Mouse (Mus musculus) intestine, postnatal 0 days (tissue): Measurements from ENCODE around the gene Syne1. TPM values are rescaled to one million over a fixed set of nuclear protein-coding genes. Genes with fewer than 3 reads are reported as not detected.
A peak's percentile ranks its signal among the peaks of the same experiment; 100 is the strongest.

Experiments
- ATAC-seq: fragments of 200-750 bp; cut with Nextera tagmentation; 2 replicates; pipeline ENCODE4 v1.8.0; 2017; ENCODE audit warnings: mild to moderate bottlenecking, moderate TSS enrichment, moderate library complexity
- H3K27ac ChIP-seq: fragments of 300-500 bp; sonication (generic); 2 replicates; pipeline ENCODE4 v1.5.1; 2014; ENCODE audit warnings: mild to moderate bottlenecking, low read depth, low read length, moderate library complexity
- H3K27me3 ChIP-seq: fragments of 300-500 bp; sonication (generic); replicated peaks from 2 replicates; pipeline ENCODE4 v1.6.1; 2014; ENCODE audit warnings: low read length, mixed read lengths; ENCODE audit not compliant: control insufficient read depth, insufficient read depth
- H3K36me3 ChIP-seq: fragments of 300-500 bp; sonication (generic); 2 replicates; pipeline ENCODE4 v1.6.1; 2014; ENCODE audit warnings: mild to moderate bottlenecking, moderate library complexity; ENCODE audit not compliant: control insufficient read depth, insufficient read depth
- H3K4me1 ChIP-seq: fragments of 300-500 bp; sonication (generic); replicated peaks from 2 replicates; pipeline ENCODE4 v1.6.1; 2014; ENCODE audit warnings: antibody characterized with exemption, low read length, mixed read lengths; ENCODE audit not compliant: control insufficient read depth, insufficient read depth
- H3K4me2 ChIP-seq: fragments of 300-500 bp; sonication (generic); replicated peaks from 2 replicates; pipeline ENCODE4 v1.6.1; 2014; ENCODE audit warnings: low read depth, mild to moderate bottlenecking, moderate library complexity
- H3K4me3 ChIP-seq: fragments of 300-500 bp; sonication (generic); 2 replicates; pipeline ENCODE4 v1.5.1; 2014; ENCODE audit warnings: low read depth, low read length
- H3K9ac ChIP-seq: fragments of 300-500 bp; sonication (generic); 2 replicates; pipeline ENCODE4 v1.6.1; 2014; ENCODE audit warnings: mild to moderate bottlenecking, low read depth, low read length
- H3K9me3 ChIP-seq: fragments of 300-500 bp; sonication (generic); 2 replicates; pipeline ENCODE4 v1.6.1; 2016; ENCODE audit warnings: mixed run types; ENCODE audit not compliant: control insufficient read depth
- CTCF ChIP-seq: sonication (generic); IDR thresholded peaks from 2 replicates; pipeline ENCODE4 v1.5.1; 2016; ENCODE audit warnings: low read depth, mild to moderate bottlenecking, control low read depth, antibody characterized with exemption, moderate library complexity
- WGBS: fragments of 180-500 bp; shearing (Covaris S2); extraction: QIAGEN DNeasy Blood & Tissue Kit; methylation state at CpG from one replicate; pipeline ENCODE4 v1.1.7; 2014; 5-methylcytosine and 5-hydroxymethylcytosine counted together
- polyA plus RNA-seq: library from polyadenylated mRNA; unstranded; fragments of >200 nt; fragmentation: Nextera tagmentation; extraction: Ambion mirVana; gene quantifications from 2 replicates; pipeline ENCODE4 v1.2.1, GENCODE M21; 2015

Gene Syne1
- polyA plus RNA-seq, 1 experiment from 2014 or later: 4.3 TPM

DNA sequence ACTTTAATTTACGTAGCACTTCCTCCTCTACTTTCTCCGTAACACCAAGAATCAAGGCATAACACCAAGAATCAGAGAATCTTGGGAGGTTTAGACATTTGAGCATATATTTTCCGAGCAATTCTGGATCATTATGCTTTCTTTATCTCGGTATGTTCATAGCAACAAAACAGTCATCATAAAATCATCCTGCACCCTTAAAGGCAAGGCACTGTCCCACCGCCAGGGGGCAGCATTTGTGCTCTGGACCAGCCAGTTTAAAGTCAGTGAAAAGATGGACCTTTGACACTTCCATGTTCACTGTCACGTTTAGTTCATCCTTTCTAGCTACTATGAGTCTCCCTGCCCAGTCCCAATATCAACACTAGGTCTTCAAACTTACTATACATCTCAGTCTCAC is 61.3 kb downstream of the Syne1 start:
- no peak for ATAC-seq

DNA sequence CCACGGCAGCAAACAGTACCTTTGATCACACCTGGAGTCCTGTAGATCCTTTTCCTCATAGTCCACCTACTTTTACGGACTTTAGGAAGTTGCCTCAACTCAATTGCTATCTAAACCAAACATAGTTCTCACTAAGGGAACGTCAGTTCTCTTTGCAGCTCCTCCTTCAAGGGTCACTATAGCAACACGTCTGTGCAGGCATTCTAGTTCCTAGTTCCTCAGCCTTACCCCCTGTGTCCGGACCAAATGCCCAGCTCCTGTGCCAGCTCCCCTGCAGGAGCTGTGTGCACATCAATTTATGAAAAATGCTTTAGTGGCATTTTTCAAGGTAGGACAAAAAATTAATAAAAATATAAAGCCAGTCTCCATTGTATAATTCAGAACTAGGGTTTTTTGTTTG is 63.2 kb downstream of the Syne1 start:
- Histone ChIP-seq H3K9ac (no peak overlapping the region), H3K9me3 (no peaks in the 10 kb centered on the region), H3K4me2 (no peak overlapping the region), H3K4me3 (no peak overlapping the region), H3K36me3 (no peaks in the 10 kb centered on the region), H3K27me3 (no peaks in the 10 kb centered on the region), H3K27ac (no peak overlapping the region), H3K4me1 (no peaks in the 10 kb centered on the region)
- WGBS: 15% methylated on average over 5 of the region's 5 CpGs
- no peak for ATAC-seq
- TF ChIP-seq CTCF: no peak

More for the DNA sequence above, 61.3 kb downstream of the Syne1 start:
- H3K4me1 ChIP-seq: no peaks in the 10 kb centered on the region
- no peaks in the 10 kb centered on the region for H3K9me3 ChIP-seq
- H3K27ac ChIP-seq: no peak overlapping the region
- no peaks in the 10 kb centered on the region for H3K36me3 ChIP-seq
- no peak overlapping the region for H3K4me2 ChIP-seq
- no peaks in the 10 kb centered on the region for H3K27me3 ChIP-seq
- peak; percentile 56 for TF ChIP-seq CTCF
- 57% methylated on average over 6 of the region's 6 CpGs for WGBS
- no peak overlapping the region for H3K9ac ChIP-seq
- H3K4me3 ChIP-seq: no peak overlapping the region

DNA sequence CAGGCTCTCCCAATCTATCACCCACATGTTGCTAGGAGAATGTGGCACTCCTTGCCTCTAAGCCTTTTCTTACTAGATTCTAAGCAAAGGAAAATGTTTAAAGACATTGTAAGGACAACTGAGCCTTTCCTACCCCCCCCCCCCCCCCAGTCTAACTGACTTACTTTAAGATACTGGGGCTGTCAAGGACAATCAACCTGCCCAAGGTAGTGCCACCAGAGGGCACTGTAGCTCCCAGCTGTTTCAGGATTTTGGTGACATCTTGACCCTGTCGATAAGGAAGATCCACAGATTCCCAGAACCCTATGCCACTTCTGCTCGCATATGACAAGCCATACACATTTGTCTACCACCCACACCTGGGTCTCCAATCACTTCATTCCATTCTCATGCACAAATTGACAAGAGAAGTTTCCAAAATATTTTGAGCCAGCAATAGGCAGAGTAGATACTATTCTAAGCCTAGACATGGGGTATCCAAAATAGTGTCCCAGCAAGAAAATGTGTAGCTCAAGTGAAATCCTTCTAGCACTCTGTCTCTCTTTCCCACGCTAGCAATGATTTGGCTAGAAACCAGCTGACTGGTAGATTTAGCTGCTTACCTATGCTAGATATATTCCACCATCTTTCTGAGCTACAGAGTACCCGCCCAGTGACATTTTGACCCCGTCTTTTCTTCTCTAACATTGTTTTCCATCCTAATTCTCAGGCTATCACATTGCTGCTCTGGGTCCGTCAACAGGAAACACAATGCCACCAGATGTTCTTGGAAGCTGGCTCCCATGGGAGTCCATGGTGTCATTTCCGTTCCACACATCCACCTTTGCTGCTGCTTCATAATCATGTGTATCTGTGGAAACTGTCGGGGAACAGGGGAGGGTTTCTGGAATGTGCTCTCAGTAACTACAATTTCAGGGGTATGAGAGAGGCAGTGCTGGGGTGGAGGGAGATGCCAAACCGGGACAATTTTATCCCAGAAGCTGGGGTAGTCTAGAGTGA is 70.4 kb downstream of the Syne1 start:
- WGBS: 68% methylated on average over 9 of the region's 9 CpGs
- Histone ChIP-seq H3K9me3 (no peaks in the 10 kb centered on the region), H3K4me2 (no peak overlapping the region), H3K4me3 (no peak overlapping the region), H3K4me1 (no peaks in the 10 kb centered on the region), H3K36me3 (no peaks in the 10 kb centered on the region), H3K9ac (no peak overlapping the region), H3K27ac (no peak overlapping the region), H3K27me3 (no peaks in the 10 kb centered on the region)
- peak; percentile 29; the same call in 1 of the 2 replicates for TF ChIP-seq CTCF
- no peak for ATAC-seq

DNA sequence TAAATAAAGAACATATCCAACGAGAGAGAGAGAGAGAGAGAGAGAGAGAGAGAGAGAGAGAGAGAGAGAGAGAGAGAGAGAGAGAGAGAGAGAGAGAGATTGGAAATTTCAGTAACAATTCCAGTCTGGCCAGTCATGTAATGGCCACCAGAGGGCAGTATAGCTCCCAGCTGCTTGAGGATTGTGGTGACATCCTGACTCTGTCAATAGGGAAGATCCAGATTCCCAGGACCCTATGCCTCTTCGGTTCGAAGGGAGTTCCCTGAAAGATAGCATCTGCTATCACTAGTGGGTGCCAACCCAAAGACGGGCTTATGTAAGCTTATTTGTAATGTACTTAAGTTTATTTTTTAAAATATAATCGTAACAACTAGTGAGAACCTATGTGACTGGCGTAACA is 71.2 kb downstream of the Syne1 start:
- Histone ChIP-seq H3K36me3 (no peaks in the 10 kb centered on the region), H3K9ac (no peak overlapping the region), H3K4me3 (no peak overlapping the region), H3K27me3 (no peaks in the 10 kb centered on the region), H3K27ac (no peak overlapping the region), H3K4me2 (no peak overlapping the region), H3K9me3 (no peaks in the 10 kb centered on the region), H3K4me1 (no peaks in the 10 kb centered on the region)
- WGBS: 41% methylated on average over 6 of the region's 6 CpGs
- ATAC-seq: no peak; the same call in 1 of the 2 replicates
- TF ChIP-seq CTCF: peak; percentile 83

DNA sequence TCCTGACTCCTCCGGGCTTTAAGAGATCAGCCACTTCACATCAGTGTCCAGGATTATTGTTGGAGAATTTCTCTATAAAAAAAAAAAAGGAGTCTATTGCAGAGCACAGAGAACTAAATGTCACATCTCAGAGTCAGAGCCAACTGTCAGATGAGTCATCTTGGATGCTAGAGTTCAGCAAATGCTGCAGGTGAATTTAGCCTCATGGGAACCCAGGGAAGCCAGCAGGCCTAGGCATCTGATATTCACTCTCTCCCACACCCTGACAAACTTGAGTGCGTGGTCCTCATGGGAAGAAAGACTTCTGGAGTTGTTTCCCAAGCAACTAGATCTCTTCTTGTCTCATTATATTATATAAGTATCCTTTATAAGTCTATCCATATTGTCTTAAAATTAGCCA is 82.6 kb downstream of the Syne1 start:
- Histone ChIP-seq H3K4me3 (no peak overlapping the region), H3K4me2 (no peak overlapping the region)

DNA sequence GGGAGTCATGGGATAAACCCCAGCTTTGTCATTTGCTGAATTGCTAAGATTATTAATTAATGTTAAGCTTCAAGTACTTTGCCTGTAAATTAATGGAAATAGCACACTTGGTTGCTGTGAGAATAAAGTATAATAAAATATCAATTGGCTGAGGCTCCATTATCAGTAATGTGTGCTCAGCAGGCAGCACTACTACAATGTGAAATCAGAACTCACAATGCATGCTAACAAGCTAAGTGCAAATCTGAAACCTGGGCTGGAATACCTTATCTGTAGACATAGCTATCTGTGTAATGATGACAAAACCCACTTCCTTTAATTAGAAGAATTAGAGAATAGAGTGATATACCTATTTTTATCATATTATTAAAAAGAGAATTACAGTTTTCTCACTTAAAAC is 97.5 kb downstream of the Syne1 start:
- Histone ChIP-seq H3K4me1 (no peaks in the 10 kb centered on the region), H3K9ac (no peak overlapping the region), H3K4me3 (no peak overlapping the region), H3K27me3 (no peaks in the 10 kb centered on the region), H3K27ac (no peak overlapping the region), H3K36me3 (no peaks in the 10 kb centered on the region), H3K4me2 (no peak overlapping the region), H3K9me3 (no peaks in the 10 kb centered on the region)
- no peak for TF ChIP-seq CTCF
- no peak for ATAC-seq

More for the DNA sequence above, 82.6 kb downstream of the Syne1 start:
- no peak overlapping the region for H3K27ac ChIP-seq
- no peaks in the 10 kb centered on the region; the same call in 1 of the 2 replicates for H3K9me3 ChIP-seq
- H3K9ac ChIP-seq: no peak overlapping the region
- H3K36me3 ChIP-seq: no peaks in the 10 kb centered on the region
- no peak for TF ChIP-seq CTCF
- ATAC-seq: no peak
- WGBS: 81% methylated on average over 2 of the region's 2 CpGs
- H3K27me3 ChIP-seq: no peaks in the 10 kb centered on the region
- no peaks in the 10 kb centered on the region for H3K4me1 ChIP-seq
